Mouse (Mus musculus): Measurements from ENCODE around the gene Nmt1.

Gene Nmt1

DNA sequence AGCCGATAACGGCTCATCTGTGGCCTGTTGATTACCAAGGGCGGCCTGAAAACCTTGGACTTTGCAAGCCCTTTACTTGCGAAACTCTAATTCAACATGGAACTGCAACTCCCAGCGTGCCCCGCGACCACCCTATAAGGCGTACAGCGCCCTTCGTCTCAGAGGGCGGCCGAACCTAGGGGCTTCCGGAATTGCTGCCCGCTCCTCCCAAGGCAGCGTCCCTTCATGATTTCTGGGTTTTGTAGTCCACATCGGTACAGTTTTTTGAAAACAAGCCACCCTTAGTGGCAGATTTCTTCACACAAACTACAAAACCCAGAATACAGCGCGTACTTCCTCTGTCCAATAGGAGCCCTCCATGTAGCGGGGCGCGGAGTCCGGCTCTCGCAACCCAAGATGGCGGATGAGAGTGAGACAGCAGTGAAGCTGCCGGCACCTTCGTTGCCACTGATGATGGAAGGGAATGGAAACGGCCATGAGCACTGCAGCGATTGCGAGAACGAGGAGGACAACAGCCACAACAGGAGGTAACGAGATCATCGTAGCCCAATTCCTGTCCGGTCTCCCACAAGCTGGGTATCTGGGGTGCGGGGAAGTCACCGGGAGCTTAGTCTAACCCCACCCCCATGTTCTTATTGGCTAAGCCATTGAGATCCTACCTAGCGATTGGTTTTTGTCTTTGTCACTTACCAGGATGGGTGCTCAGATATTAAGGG is at the start of gene Nmt1, which contains the start of gene Dcakd:
Gene Nmt1 (plus strand): TSS at position 15 of the 716 bp plus-strand sequence.
Gene Dcakd (minus strand): TSS at position 158 of the 716 bp plus-strand sequence.
- DNase-seq (ENCODE audit: low read depth in 2 of 2, low spot score in 2 of 2) = peak; percentile 91 to 93

DNA sequence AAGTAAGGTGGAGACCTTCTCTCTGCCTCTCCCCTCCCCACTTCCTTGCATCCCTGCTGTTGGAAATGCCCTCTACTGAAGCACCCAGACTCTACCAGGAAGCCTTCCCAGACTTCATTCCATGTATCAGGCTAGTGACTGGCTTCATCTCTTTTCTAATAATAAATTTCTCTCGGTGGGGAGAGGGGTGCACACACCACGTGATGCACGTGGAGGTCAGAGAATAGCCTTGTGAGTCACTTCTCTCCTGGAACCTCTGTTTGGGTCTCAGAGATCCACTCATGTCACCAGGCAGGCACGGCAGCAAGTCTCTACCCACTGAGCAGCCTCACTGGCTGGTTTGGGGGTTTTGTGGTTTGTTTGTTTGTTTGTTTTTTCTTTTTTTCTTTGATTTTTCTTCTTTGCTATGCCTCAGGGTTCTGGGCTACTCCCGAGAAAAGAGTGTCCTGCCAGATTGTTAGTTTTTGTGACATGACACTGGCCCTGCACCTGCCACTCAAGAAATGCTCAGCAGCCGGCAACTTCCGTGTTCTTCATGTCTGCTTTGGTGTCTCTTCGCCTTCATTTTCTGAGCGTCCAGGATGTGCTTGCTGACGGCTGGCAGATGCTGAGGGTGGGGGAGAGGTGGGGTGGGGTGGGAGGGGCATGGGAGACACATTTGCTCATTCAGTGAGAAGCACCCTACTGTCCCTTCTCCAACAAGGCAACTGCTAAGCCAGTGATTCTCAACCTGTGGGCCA is 46.7 kb upstream of the Nmt1 start:
- no peak for DNase-seq (ENCODE audit: low read depth in 2 of 2, low spot score in 2 of 2)

DNA sequence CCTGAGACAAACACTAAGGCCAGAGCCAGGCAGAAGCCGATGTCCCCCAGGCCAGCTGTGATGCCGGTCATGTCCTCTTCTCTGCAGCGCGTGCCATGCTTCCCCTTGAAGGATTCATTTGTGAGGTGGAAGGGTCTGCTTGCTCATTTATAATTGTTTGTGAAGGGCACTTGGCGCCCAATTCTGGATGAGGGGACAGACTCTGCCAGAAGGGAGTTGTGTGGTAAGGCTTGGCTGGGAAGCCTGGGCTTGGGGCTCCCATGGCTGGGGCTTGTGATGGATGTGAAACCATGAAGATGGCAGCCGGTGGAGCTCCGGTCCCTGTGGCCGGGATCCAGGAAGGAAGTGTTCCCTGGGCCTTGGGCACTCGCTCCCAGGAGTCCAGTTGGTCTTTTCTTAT is 43.9 kb upstream of the Nmt1 start:
- no peak for DNase-seq (ENCODE audit: low read depth in 2 of 2, low spot score in 2 of 2)

DNA sequence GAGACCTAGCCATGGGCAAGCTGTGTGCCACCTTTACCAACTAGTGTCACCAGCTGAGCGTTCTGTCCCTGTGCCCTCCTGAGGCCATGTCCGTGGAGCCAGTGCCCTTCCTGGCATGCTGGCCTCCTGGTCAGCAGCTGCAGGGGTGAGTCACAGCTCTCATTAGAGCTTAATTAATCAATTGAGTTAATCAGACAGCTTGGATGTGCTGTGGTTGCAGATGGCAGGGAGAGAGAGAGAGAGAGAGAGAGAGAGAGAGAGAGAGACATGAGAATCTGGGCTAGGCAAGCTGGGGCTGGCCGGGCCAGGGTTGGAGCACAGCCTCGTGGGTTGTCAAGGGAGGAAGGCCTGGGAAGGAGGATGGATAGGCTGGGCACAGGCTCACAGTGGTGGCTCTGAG is 43.4 kb upstream of the Nmt1 start:
- no peak for DNase-seq (ENCODE audit: low read depth in 2 of 2, low spot score in 2 of 2)

DNA sequence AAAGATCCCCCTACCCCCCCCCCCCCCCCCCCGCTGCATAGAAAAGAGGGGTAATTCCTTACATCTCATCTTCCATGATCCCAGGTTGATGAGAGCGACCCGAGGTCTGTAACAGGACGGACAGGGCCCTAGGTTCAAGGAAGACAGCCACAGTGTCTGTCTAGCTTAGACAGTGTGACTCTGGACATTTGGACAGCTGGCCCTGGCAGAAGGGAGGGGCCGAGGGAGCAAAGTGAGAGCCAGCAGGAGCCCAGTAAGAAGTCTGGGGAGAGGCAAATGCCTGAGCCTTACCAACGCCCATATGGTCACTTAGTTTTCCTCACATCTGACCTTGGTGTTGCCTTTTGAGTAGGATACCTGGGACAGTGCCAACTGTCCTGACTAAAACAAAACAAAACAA is 42.8 kb upstream of the Nmt1 start:
- no peak for DNase-seq (ENCODE audit: low read depth in 2 of 2, low spot score in 2 of 2)

DNA sequence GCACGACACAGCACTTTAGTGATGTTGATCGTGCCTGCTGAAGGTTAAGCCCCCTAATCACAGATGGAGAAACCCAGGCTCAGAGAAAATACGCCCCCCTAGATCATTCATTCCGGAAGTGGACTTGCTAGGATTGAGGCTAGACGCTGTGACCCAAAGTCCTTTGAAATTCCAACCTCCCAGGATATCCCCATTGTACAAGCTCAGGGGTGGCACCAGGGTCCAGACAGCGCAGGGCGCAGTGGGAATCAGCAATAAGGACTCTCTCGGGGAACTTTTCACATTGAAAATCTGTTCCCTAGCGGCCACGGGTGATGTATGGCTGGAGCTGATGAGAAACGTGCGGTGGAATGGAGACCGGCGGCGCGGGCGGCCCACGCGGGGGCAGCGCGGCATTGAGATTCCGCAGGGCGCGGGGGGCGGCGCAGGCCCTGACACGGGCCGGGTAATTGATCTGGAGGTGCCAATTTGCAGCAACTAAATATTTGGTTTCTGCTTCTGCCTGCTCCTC is 38.3 kb upstream of the Nmt1 start:
- no peak for DNase-seq (ENCODE audit: low read depth in 2 of 2, low spot score in 2 of 2)

DNA sequence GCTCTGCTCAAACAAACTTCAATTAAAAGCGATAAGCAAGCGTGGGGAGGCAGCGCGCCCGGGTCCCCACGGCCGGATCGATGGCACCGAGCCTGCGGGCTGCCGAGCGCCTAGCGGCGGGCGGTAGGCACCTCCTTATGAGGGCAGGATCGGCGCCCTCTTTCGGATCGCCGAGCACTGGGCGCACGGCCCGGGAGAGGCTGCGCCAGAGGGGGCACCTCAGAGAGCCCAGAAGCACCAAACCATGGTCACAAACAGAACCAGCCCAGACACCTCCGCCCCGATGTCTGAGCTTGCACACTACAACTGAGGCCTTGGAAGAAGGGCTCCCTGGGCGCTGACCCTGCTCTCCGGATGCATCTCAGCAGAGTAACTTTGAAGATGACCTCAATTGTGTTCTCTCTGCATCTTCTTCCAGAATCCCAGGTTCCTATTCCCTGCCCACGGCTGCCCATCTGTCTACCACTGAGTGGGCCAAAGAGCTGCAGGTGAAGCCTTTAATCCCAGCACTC is 37.8 kb upstream of the Nmt1 start:
- DNase-seq (ENCODE audit: low read depth in 2 of 2, low spot score in 2 of 2) = no peak

DNA sequence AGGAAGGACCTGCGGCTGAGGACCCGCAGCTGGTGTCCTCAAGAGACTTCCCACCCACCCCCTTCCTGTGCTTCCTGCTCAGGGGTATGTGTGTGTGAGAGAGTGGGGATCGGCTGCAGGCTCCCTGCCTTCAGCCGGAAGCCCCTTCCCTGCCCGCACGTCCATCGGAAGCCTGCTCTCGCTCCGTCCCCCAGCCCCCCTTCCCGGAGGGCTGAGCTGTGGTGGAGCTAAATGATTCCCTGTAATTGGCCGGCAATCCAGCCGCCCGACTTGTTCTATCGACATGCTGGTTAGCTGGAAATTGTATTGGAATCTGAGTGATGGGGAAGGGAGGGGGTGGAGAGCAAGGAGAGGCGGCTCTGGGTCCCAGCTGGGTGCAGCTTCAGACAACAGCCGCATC is 36.3 kb upstream of the Nmt1 start:
- no peak for DNase-seq (ENCODE audit: low read depth in 2 of 2, low spot score in 2 of 2)

DNA sequence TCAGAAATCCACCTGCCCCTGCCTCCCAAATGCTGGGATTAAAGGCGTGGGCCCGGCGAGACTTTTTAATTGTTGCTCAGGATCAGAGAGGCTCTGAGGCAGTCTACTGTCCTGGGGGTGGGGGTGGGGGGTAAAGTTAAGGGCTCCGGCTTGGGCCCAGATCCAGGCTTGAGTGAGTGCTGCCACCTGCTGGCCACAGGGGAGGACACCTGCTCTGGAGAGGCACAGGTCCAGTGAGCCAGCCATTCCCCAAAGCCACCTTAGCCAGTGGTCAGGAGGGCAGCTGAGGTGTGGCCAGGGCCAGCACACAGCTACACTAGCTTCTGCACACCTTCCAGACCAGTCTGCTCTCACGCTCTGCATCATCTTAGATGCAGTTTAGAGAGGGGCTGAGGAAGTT is 35.0 kb upstream of the Nmt1 start:
- peak; percentile 44 to 51 for DNase-seq (ENCODE audit: low read depth in 2 of 2, low spot score in 2 of 2)

DNA sequence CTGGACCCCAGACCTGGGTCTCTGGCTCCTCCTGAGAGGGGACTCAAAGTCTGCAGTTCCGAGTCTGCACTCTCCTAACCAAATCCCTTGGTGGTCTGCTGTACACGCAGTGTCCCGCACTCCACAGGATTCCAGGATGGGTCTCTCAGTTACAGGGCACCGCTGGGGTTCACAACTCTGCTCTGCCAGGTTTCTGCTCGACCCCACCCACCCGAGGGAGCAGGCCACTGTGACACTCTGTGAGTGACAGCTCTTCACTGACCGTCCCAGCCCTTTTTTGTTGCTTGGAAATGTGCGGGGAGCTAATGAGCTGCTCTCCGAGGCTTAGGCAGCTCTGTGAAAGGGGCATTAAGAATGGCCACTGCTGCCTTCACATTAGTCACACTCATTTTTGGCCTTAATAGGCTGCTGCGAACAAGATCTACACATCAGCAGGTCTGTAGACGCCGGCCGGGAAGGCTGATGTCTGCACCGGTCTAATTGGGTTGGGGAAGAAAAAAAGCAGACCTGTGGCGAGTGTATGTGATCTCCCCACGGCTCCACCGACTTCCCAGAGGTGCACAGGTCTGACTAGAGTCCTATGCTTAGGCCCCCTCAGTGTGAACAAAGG is 34.5 kb upstream of the Nmt1 start:
- no peak for DNase-seq (ENCODE audit: low read depth in 2 of 2, low spot score in 2 of 2)

DNA sequence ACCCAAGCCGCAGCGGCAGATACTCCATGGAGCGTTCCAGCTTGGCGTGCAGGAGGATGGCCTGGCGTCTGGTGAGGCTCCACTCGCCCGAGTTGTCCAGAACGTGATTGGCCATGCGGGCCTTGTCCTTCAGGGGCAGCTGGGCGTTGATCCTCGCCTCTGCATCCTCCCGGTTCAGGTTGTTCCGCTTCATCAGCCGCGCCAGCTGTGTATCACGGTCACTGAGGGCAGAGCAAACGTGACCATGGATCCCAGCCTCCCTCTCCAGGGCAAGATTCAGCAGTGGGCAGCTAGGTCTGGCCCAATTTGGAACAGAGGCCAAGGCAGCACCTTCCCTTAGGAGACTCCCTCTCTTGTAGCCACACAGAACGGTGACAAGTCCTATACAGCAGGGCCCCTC is 33.0 kb upstream of the Nmt1 start:
- DNase-seq (ENCODE audit: low read depth in 2 of 2, low spot score in 2 of 2) = no peak

DNA sequence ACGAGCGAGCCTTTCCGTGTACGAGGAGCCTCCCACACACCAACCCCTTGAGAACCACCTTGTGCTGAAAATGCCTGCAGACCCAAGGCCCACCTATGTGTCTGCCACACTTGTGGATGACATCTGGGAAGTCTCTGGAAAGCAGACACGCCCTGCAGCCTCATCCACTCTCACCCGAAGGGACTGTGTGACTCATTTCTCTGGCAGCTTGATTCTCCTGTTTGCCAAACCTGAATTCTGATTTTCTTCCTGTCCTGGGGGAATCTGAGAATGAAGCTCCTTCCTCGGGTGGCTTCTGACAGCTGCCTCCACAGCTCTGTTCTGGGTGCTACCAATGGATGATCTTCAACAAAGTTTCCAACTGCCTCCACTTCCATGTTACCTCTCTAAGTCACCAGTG is 31.6 kb upstream of the Nmt1 start:
- DNase-seq (ENCODE audit: low read depth in 2 of 2, low spot score in 2 of 2) = no peak

DNA sequence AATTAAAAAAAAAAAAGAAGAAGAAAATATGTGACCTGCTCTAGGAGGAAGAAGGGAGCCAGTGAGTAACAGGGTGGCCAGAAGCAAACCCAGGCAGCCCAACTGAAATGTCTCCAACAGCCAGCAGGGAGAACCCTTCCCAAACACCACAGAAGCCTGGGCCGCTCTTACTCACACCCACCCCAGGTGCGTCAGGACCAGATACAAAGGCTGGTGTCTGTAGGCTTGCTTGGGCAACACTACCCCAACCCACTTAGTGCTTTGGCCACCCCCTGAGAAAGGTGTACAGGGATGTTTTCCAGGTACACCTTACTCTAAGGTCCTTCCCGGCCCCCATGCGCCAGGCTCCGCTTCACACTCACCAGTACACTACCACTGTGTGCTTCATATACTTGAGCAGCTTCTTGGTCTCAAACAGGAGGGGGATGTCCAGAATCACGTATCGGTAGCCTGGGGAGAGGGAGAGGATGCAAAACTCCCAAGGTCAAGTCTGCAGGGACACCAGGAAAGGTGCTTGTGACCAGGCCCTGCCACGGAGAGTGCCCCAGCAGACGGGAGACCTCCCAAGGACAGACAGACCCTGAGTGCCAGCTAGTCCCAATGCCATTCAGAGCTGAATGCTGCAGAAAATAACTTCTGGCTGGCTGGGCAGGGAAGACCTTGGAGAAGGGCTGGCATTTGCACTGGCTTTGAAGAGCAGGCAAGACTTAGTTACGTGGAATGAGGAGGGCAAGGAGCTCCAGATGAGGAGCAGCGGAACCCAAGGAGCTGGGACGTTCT is 30.8 kb upstream of the Nmt1 start:
- no peak for DNase-seq (ENCODE audit: low read depth in 2 of 2, low spot score in 2 of 2)

DNA sequence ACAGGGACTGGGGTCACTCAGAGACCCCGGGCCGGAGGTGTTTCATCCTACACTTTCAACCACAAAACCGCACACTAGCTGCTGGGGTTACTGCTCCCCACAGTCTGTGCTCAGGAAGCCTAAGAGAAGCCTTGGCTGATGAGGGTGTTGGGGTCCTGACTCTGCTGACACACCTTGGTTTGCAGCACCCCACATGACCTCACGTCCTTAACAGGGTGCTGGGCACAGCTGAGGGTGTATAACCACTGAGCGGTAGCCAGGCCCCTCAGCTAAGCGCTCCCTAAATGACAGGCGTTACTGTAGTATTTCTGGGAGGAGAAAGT is 29.8 kb upstream of the Nmt1 start:
- DNase-seq (ENCODE audit: low read depth in 2 of 2, low spot score in 2 of 2) = no peak

DNA sequence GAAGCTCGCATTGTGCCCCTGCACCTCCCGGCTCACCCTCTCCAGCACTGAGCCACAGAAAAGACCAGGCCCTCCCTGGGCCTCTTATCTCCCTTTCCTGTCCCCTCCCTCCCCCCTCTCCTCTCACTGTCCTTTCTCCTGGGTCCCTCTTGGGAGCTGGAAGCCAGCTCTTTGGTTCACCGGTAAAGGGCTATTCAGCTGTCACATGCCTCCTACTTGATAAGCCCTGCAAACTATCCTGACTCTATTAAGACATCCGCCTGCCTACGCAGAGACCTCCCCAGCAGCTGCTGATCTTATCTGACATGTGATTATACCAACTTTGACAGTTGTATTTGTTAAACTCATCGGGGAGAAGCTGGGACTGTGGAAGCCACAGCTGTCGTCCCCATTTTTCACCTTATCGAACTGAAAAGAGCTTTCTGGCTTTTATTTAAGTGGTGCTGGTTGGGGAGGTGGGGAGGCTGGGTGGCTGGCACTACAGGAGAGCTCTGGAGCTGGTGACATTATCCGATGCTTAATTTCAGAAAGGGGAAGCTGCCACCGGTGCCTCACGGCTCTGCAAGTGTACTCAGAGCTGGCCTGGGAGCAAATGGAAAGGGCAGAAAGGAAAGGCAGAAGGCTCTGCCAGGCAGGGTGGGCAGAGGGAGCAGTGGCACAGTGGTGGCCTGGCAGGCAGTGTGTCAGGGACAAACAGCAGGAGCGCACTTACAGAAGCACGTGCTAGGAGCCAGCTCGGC is 29.2 kb upstream of the Nmt1 start:
- no peak for DNase-seq (ENCODE audit: low read depth in 2 of 2, low spot score in 2 of 2)

DNA sequence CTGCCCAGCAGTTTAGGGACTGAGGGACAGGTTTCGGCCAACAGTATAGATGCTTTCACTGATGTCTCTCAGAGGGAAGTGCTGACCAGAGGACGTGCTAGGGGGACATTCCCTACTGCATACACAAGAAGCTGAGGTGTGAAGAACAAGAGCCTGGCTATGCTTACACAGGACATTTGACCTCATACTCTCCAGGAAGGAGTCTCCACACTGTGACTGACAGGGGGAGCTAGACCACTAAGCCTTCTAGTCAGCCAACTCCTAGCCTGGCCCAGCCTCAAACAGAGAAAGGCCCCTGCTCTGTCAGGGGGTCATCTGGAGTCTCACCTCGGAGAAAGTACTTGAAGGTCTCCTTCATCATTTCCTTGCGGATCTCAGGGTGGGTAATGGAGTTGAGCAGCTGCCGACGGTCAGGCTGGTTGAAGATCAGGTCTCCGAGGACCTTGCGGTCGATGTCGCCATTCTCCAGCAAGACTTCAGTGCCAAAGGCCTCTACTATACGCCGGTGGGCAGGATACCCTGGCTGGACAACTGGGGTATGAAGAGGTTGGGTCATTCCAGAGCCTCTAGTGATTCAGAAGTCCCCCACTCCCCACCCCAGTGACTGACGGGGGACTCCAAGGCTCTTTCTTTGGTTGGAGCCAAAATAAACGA is 28.5 kb upstream of the Nmt1 start:
- no peak for DNase-seq (ENCODE audit: low read depth in 2 of 2, low spot score in 2 of 2)

DNA sequence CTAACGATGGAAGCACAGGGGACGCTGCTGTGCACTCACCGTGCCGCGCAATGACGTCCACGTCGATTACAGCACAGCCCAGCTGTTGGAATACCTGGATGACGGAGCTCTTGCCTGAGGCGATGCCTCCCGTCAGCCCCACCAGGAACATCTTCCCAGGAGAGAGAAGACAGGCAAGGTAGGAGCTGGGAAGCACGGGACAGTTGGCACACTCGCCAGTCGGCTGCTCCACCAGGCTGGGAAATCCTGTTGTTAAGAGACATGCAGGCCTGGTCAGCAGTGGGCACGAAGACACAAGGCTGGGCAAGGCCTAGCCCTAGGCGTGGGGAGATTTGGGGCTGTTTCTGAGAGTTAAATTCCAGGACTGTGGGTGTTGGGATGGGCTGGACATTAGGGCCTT is 27.9 kb upstream of the Nmt1 start:
- no peak for DNase-seq (ENCODE audit: low read depth in 2 of 2, low spot score in 2 of 2)

DNA sequence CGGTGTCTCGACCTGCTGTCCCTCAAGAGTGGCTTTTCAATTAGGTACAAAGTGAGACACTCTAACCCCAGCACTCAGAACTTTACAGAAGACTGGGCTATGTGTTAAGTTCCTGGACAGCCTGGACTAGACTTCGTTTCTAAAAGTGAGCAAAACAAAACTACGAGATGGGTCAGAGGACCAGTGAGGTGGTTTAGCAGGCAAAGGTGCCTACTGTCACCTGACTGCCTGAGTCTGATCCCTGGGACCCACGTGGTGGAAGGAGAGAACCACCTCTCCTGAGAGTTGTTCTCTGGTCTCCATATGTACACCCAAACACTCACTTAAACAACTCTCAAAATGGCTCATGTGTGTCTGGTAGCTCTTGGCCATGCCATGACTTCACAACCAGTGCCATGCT is 26.9 kb upstream of the Nmt1 start:
- no peak for DNase-seq (ENCODE audit: low read depth in 2 of 2, low spot score in 2 of 2)

DNA sequence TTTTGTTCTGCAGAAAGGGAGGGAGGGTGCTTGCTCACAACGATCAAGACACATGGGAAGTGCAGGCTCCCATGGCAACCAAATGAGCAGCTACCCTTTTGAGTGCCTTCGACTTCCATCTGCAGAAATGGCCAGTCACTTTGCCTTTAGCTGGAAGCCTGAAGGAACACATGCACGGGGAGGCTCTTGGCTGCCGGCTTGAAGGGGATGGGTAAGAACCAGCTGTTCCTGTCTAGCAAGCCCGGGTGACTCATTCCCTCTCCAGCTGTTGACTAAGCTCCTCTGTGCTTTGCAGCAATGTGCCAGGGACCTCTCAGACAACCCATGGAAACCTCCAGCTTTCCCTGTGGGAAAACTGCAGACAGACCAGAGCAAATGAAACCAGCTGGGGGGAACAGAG is 24.8 kb upstream of the Nmt1 start:
- no peak for DNase-seq (ENCODE audit: low read depth in 2 of 2, low spot score in 2 of 2)

DNA sequence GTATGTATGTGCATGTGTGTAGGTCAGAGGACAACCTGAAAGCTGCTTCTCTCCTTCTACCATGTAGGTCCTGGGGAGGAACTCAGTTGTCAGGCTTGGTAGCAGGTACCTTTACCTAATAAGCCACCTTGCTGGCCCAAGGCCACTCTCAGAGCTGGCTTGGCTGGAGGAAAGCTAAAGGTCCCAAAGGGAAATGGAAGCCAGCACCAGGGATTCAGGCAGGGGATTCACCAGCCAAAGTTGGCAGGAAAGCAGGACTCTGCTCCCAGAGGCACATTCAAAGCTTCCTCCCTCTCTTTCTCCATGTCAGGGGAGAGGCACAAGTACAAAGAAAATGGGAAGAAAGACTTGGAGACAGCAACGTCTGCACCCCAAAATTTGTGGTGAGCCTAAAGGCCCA is 23.1 kb upstream of the Nmt1 start:
- DNase-seq (ENCODE audit: low read depth in 2 of 2, low spot score in 2 of 2) = no peak

All from CD8-positive naive resting alpha-beta T cell, adult 2 months (primary cell).